Mouse (Mus musculus): ENCODE measurements around the gene Sec1. TPM values are rescaled to one million over a fixed set of nuclear protein-coding genes. Genes with fewer than 3 reads are reported as not detected.

Sec1 gene
- polyA plus RNA-seq, 1 experiment = 0.41 TPM

- no peaks in the 10 kb centered on the region for H3K36me3 ChIP-seq (ENCODE audit: control insufficient read depth, insufficient read depth)
- peak overlapping the region; percentile 24 for H3K4me2 ChIP-seq (ENCODE audit: low read depth)
- no peaks in the 10 kb centered on the region for H3K79me2 ChIP-seq (ENCODE audit: control insufficient read depth, insufficient read depth)
- no peaks in the 10 kb centered on the region for H3K27me3 ChIP-seq (ENCODE audit: control insufficient read depth, insufficient read depth, insufficient read length)
- no peak overlapping the region for H3K4me3 ChIP-seq
- H3ac ChIP-seq (ENCODE audit: control insufficient read depth, insufficient read length) = no peak overlapping the region
- TF ChIP-seq CEBPB (IDR thresholded peaks at IDR 0.05; ENCODE audit: insufficient read depth, poor library complexity, severe bottlenecking) = no peak
- TF ChIP-seq MAX (IDR thresholded peaks at IDR 0.05; ENCODE audit: low read depth) = no peak
- no peak for TF ChIP-seq TCF12 (IDR thresholded peaks at IDR 0.05; ENCODE audit: insufficient read depth, poor library complexity, severe bottlenecking)
- TF ChIP-seq MYOG (IDR thresholded peaks at IDR 0.05; ENCODE audit: control insufficient read depth in 1 of 3, insufficient read depth in 1 of 3, insufficient read length in 2 of 3, low read depth in 2 of 3) = peak in 1 of 3 experiments; percentile 20
- no peak for TF ChIP-seq POLR2AphosphoS2 (IDR thresholded peaks at IDR 0.05; ENCODE audit: insufficient read length, low read depth)
- TF ChIP-seq TCF3 (IDR thresholded peaks at IDR 0.05; ENCODE audit: insufficient read length, low read depth) = no peak
- peak in 1 of 3 experiments; percentile 68 for TF ChIP-seq MYOD1 (IDR thresholded peaks at IDR 0.05; ENCODE audit: control insufficient read depth in 1 of 3, insufficient read length in 2 of 3, low read depth in 2 of 3)
- TF ChIP-seq POLR2A (IDR thresholded peaks at IDR 0.05; ENCODE audit: insufficient read length, low read depth) = peak; percentile 48
- TF ChIP-seq USF1 (IDR thresholded peaks at IDR 0.05; ENCODE audit: low read depth) = no peak
- TF ChIP-seq SRF (IDR thresholded peaks at IDR 0.05; ENCODE audit: control insufficient read depth, insufficient read length, low read depth) = no peak
- TF ChIP-seq E2F4 (IDR thresholded peaks at IDR 0.05; ENCODE audit: insufficient read depth) = no peak
- no peak for TF ChIP-seq REST (IDR thresholded peaks at IDR 0.05; ENCODE audit: insufficient read depth, insufficient read length)
Measured at GRCm38 (mm10) chr7:45628364-45629294, 65.6 kb downstream of the Sec1 start.

Other genes starting within 250 kb of the Sec1 start
- gene Ftl1, start 234.5 kb downstream of the Sec1 start, polyA plus RNA-seq (2012; fragmentation: generic; extraction: Trizol) = 2,413 TPM
- gene Bax, start 227.5 kb downstream of the Sec1 start, polyA plus RNA-seq (2012; fragmentation: generic; extraction: Trizol) = 249 TPM
- 0.06 TPM for gene Tulp2, start 212.5 kb downstream of the Sec1 start, polyA plus RNA-seq (2012; fragmentation: generic; extraction: Trizol)
- not detected for gene Gm45808, start 207.6 kb downstream of the Sec1 start, polyA plus RNA-seq (2012; fragmentation: generic; extraction: Trizol)
- 0.13 TPM for gene Dhdh, start 205.6 kb downstream of the Sec1 start, polyA plus RNA-seq (2012; fragmentation: generic; extraction: Trizol)
- 135 TPM for gene Nucb1, start 184.0 kb downstream of the Sec1 start, polyA plus RNA-seq (2012; fragmentation: generic; extraction: Trizol)
- 306 TPM for gene Ppp1r15a, start 168.1 kb downstream of the Sec1 start, polyA plus RNA-seq (2012; fragmentation: generic; extraction: Trizol)
- gene Plekha4, start 168.1 kb downstream of the Sec1 start, polyA plus RNA-seq (2012; fragmentation: generic; extraction: Trizol) = 2.6 TPM
- gene Hsd17b14, start 139.5 kb downstream of the Sec1 start, polyA plus RNA-seq (2012; fragmentation: generic; extraction: Trizol) = 1.9 TPM
- 54.1 TPM for gene Bcat2, start 124.2 kb downstream of the Sec1 start, polyA plus RNA-seq (2012; fragmentation: generic; extraction: Trizol)
- 486 TPM for gene Fgf21, start 78.9 kb downstream of the Sec1 start, polyA plus RNA-seq (2012; fragmentation: generic; extraction: Trizol)
- gene Fut1, start 77.1 kb downstream of the Sec1 start, polyA plus RNA-seq (2012; fragmentation: generic; extraction: Trizol) = 3.8 TPM
- not detected for gene Izumo1, start 72.6 kb downstream of the Sec1 start, polyA plus RNA-seq (2012; fragmentation: generic; extraction: Trizol)
- 0.40 TPM for gene Rasip1, start 66.9 kb downstream of the Sec1 start, polyA plus RNA-seq (2012; fragmentation: generic; extraction: Trizol)
- 12.5 TPM for gene Mamstr, start 54.4 kb downstream of the Sec1 start, polyA plus RNA-seq (2012; fragmentation: generic; extraction: Trizol)
- 0.41 TPM for gene Fut2, start 28.0 kb downstream of the Sec1 start, polyA plus RNA-seq (2012; fragmentation: generic; extraction: Trizol)
- gene Ntn5, start 10.4 kb downstream of the Sec1 start, polyA plus RNA-seq (2012; fragmentation: generic; extraction: Trizol) = 3.6 TPM
- gene Car11, start 5.4 kb upstream of the Sec1 start, polyA plus RNA-seq (2012; fragmentation: generic; extraction: Trizol) = 3.6 TPM
- 26.2 TPM for gene Dbp, start 10.7 kb upstream of the Sec1 start, polyA plus RNA-seq (2012; fragmentation: generic; extraction: Trizol)
- gene Rpl18, start 21.1 kb upstream of the Sec1 start, polyA plus RNA-seq (2012; fragmentation: generic; extraction: Trizol) = 3,224 TPM
- 22.8 TPM for gene Sphk2, start 23.6 kb upstream of the Sec1 start, polyA plus RNA-seq (2012; fragmentation: generic; extraction: Trizol)
- gene Fam83e, start 26.8 kb upstream of the Sec1 start, polyA plus RNA-seq (2012; fragmentation: generic; extraction: Trizol) = 0.18 TPM
- gene Spaca4, start 31.4 kb upstream of the Sec1 start, polyA plus RNA-seq (2012; fragmentation: generic; extraction: Trizol) = not detected
- 0.11 TPM for gene Lmtk3, start 89.3 kb upstream of the Sec1 start, polyA plus RNA-seq (2012; fragmentation: generic; extraction: Trizol)
- 0.47 TPM for gene Sult2b1, start 90.3 kb upstream of the Sec1 start, polyA plus RNA-seq (2012; fragmentation: generic; extraction: Trizol)
- gene Cyth2, start 120.2 kb upstream of the Sec1 start, polyA plus RNA-seq (2012; fragmentation: generic; extraction: Trizol) = 145 TPM
- 0.05 TPM for gene Kcnj14, start 130.4 kb upstream of the Sec1 start, polyA plus RNA-seq (2012; fragmentation: generic; extraction: Trizol)
- gene Grwd1, start 136.5 kb upstream of the Sec1 start, polyA plus RNA-seq (2012; fragmentation: generic; extraction: Trizol) = 36.2 TPM
- gene Kdelr1, start 178.4 kb upstream of the Sec1 start, polyA plus RNA-seq (2012; fragmentation: generic; extraction: Trizol) = 132 TPM
- 0.65 TPM for gene Grin2d, start 184.0 kb upstream of the Sec1 start, polyA plus RNA-seq (2012; fragmentation: generic; extraction: Trizol)
- gene Syngr4, start 202.3 kb upstream of the Sec1 start, polyA plus RNA-seq (2012; fragmentation: generic; extraction: Trizol) = 0.23 TPM
- 26.9 TPM for gene Tmem143, start 202.5 kb upstream of the Sec1 start, polyA plus RNA-seq (2012; fragmentation: generic; extraction: Trizol)
- 409 TPM for gene Emp3, start 227.0 kb upstream of the Sec1 start, polyA plus RNA-seq (2012; fragmentation: generic; extraction: Trizol)
- gene Ccdc114, start 229.7 kb upstream of the Sec1 start, polyA plus RNA-seq (2012; fragmentation: generic; extraction: Trizol) = 1.0 TPM

All from myocyte (in vitro differentiated cells).